Mouse (Mus musculus) heart, embryonic 16.5 days (tissue): ENCODE measurements around the gene Nagk. TPM values are rescaled to one million over a fixed set of nuclear protein-coding genes. Genes with fewer than 3 reads are reported as not detected.
A peak's percentile ranks its signal among the peaks of the same experiment; 100 is the strongest.
"Not testable (repeated sequence)": the region's sequence is repeated elsewhere in the genome, so short reads cannot be mapped to it uniquely, and the experiment has no call there.

Source experiments
- ATAC-seq: fragments of 200-750 bp; cut with Nextera tagmentation; replicated peaks from 2 replicates; pipeline ENCODE4 v1.8.0; 2017; ENCODE audit warnings: moderate number of reproducible peaks; ENCODE audit not compliant: insufficient read depth, low FRiP score; ENCODE audit errors: extremely low read depth
- H3K27ac ChIP-seq: fragments of 300-500 bp; sonication (generic); 2 replicates; pipeline ENCODE4 v1.5.1; 2014; ENCODE audit warnings: mild to moderate bottlenecking, low read length, control low read depth, moderate library complexity
- H3K27me3 ChIP-seq: fragments of 300-500 bp; sonication (generic); 2 replicates; pipeline ENCODE4 v1.6.1; 2014; ENCODE audit warnings: low read length, mixed read lengths; ENCODE audit not compliant: control insufficient read depth, insufficient read depth
- H3K36me3 ChIP-seq: fragments of 300-500 bp; sonication (generic); 2 replicates; pipeline ENCODE4 v1.6.1; 2014; ENCODE audit not compliant: control insufficient read depth, insufficient read depth
- H3K4me1 ChIP-seq: fragments of 300-500 bp; sonication (generic); 2 replicates; pipeline ENCODE4 v1.6.1; 2014; ENCODE audit warnings: low read length, mixed read lengths; ENCODE audit not compliant: control insufficient read depth, insufficient read depth
- H3K4me2 ChIP-seq: fragments of 300-500 bp; sonication (generic); 2 replicates; pipeline ENCODE4 v1.6.1; 2014; ENCODE audit warnings: low read depth, mild to moderate bottlenecking, control low read depth, low read length
- H3K4me3 ChIP-seq: fragments of 300-500 bp; sonication (generic); 2 replicates; pipeline ENCODE4 v1.5.1; 2014; ENCODE audit warnings: mild to moderate bottlenecking, control low read depth, low read length
- H3K9ac ChIP-seq: fragments of 300-500 bp; sonication (generic); 2 replicates; pipeline ENCODE4 v1.6.1; 2014; ENCODE audit warnings: low read length, control low read depth
- H3K9me3 ChIP-seq: fragments of 300-500 bp; sonication (generic); replicated peaks from 2 replicates; pipeline ENCODE4 v1.6.1; 2016; ENCODE audit warnings: low read length; ENCODE audit not compliant: control insufficient read depth
- WGBS: fragments of 180-500 bp; shearing (Covaris S2); extraction: QIAGEN DNeasy Blood & Tissue Kit; methylation state at CpG from one replicate; pipeline ENCODE4 v1.1.7; 2014; 5-methylcytosine and 5-hydroxymethylcytosine counted together
- polyA plus RNA-seq: library from polyadenylated mRNA; unstranded; fragments of >200 nt; fragmentation: Nextera tagmentation; extraction: Ambion mirVana; gene quantifications from 2 replicates; pipeline ENCODE4 v1.2.1, GENCODE M21; 2015

Nagk gene
- polyA plus RNA-seq, 1 experiment from 2014 or later, result 67.5 TPM

- Histone ChIP-seq H3K36me3 (no peaks in the 10 kb centered on the region), H3K9me3 (no peaks in the 10 kb centered on the region), H3K4me3 (peak within 1 kb of the TSS; percentile 66), H3K27me3 (no peaks in the 10 kb centered on the region), H3K27ac (peak within 1 kb of the TSS; percentile 72), H3K9ac (peak within 1 kb of the TSS; percentile 78), H3K4me1 (peaks cover 11% of the 10 kb centered on the region), H3K4me2 (peak within 1 kb of the TSS; percentile 82)
- under 1% methylated on average over 35 of the region's 37 CpGs for WGBS
- peak; percentile 98 for ATAC-seq
Measured at GRCm38 (mm10) chr6:83831606-83832123, 36.9 kb downstream of the Nagk start, which contains the start of gene Paip2b. Paip2b (minus strand) TSS chr6:83831741.

GRCm38 (mm10) chr6:83832393-83832792 lies 37.6 kb downstream of the Nagk start:
- H3K4me1 ChIP-seq, result peaks cover 11% of the 10 kb centered on the region
- peak overlapping the region; percentile 61 for H3K27ac ChIP-seq
- not testable (repeated sequence) for H3K9me3 ChIP-seq, ATAC-seq, H3K36me3 ChIP-seq, H3K27me3 ChIP-seq
- 55% methylated on average over 1 of the region's 1 CpGs for WGBS
- H3K9ac ChIP-seq, result peak overlapping the region; percentile 72
- H3K4me2 ChIP-seq, result peak overlapping the region; percentile 82
- H3K4me3 ChIP-seq, result peak overlapping the region; percentile 55

GRCm38 (mm10) chr6:83836826-83837225 lies 42.0 kb downstream of the Nagk start:
- H3K4me1 ChIP-seq, result peaks cover 4% of the 10 kb centered on the region
- no peak overlapping the region for H3K27ac ChIP-seq
- no peak overlapping the region for H3K4me2 ChIP-seq
- H3K9me3 ChIP-seq, result no peaks in the 10 kb centered on the region
- H3K27me3 ChIP-seq, result no peaks in the 10 kb centered on the region
- no peak overlapping the region for H3K4me3 ChIP-seq
- 89% methylated on average over 2 of the region's 2 CpGs for WGBS
- no peaks in the 10 kb centered on the region for H3K36me3 ChIP-seq
- H3K9ac ChIP-seq, result no peak overlapping the region
- no peak for ATAC-seq

GRCm38 (mm10) chr6:83838046-83838445 lies 43.3 kb downstream of the Nagk start:
- Histone ChIP-seq H3K27ac (no peak overlapping the region), H3K27me3 (no peaks in the 10 kb centered on the region), H3K4me1 (no peaks in the 10 kb centered on the region), H3K36me3 (no peaks in the 10 kb centered on the region), H3K9ac (no peak overlapping the region), H3K4me2 (no peak overlapping the region), H3K4me3 (no peak overlapping the region), H3K9me3 (no peaks in the 10 kb centered on the region)
- ATAC-seq, result no peak
- WGBS, result 61% methylated on average over 2 of the region's 2 CpGs

- Histone ChIP-seq H3K9me3 (no peaks in the 10 kb centered on the region), H3K9ac (no peak overlapping the region), H3K4me2 (no peak overlapping the region), H3K36me3 (no peaks in the 10 kb centered on the region), H3K4me1 (no peaks in the 10 kb centered on the region), H3K4me3 (no peak overlapping the region), H3K27ac (no peak overlapping the region), H3K27me3 (no peaks in the 10 kb centered on the region)
- ATAC-seq, result no peak
- 84% methylated on average over 6 of the region's 6 CpGs for WGBS
Measured at GRCm38 (mm10) chr6:83840086-83840485, 45.3 kb downstream of the Nagk start.

GRCm38 (mm10) chr6:83844913-83845312 lies 50.1 kb downstream of the Nagk start:
- Histone ChIP-seq H3K4me2 (no peak overlapping the region), H3K9ac (no peak overlapping the region), H3K4me1 (no peaks in the 10 kb centered on the region), H3K4me3 (no peak overlapping the region), H3K36me3 (no peaks in the 10 kb centered on the region), H3K9me3 (no peaks in the 10 kb centered on the region), H3K27ac (no peak overlapping the region), H3K27me3 (no peaks in the 10 kb centered on the region)
- ATAC-seq, result no peak
- WGBS, result 85% methylated on average over 10 of the region's 10 CpGs

GRCm38 (mm10) chr6:83846141-83846540 lies 51.4 kb downstream of the Nagk start:
- Histone ChIP-seq H3K4me1 (no peaks in the 10 kb centered on the region), H3K4me2 (no peak overlapping the region), H3K27ac (no peak overlapping the region), H3K4me3 (no peak overlapping the region), H3K9ac (no peak overlapping the region), H3K27me3 (no peaks in the 10 kb centered on the region), H3K36me3 (no peaks in the 10 kb centered on the region), H3K9me3 (no peaks in the 10 kb centered on the region)
- ATAC-seq, result no peak
- 84% methylated on average over 2 of the region's 2 CpGs for WGBS

GRCm38 (mm10) chr6:83849446-83849845 lies 54.7 kb downstream of the Nagk start:
- Histone ChIP-seq H3K27me3 (no peaks in the 10 kb centered on the region), H3K36me3 (no peaks in the 10 kb centered on the region), H3K27ac (no peak overlapping the region), H3K4me2 (no peak overlapping the region), H3K9me3 (no peaks in the 10 kb centered on the region), H3K9ac (no peak overlapping the region), H3K4me1 (no peaks in the 10 kb centered on the region), H3K4me3 (no peak overlapping the region)
- 75% methylated on average over 2 of the region's 2 CpGs for WGBS
- ATAC-seq, result no peak
